Mouse (Mus musculus) skeletal muscle tissue, postnatal 0 days (tissue): Measurements from ENCODE around the gene Asmt. TPM values are rescaled to one million over a fixed set of nuclear protein-coding genes. Genes with fewer than 3 reads are reported as not detected.

Experiments used
- polyA plus RNA-seq: library from polyadenylated mRNA; unstranded; fragments of >200 nt; fragmentation: Nextera tagmentation; extraction: Ambion mirVana; gene quantifications from 2 replicates; pipeline ENCODE4 v1.2.1, GENCODE M21; 2015

Gene Asmt
- not detected in 2 replicates for polyA plus RNA-seq

DNA sequence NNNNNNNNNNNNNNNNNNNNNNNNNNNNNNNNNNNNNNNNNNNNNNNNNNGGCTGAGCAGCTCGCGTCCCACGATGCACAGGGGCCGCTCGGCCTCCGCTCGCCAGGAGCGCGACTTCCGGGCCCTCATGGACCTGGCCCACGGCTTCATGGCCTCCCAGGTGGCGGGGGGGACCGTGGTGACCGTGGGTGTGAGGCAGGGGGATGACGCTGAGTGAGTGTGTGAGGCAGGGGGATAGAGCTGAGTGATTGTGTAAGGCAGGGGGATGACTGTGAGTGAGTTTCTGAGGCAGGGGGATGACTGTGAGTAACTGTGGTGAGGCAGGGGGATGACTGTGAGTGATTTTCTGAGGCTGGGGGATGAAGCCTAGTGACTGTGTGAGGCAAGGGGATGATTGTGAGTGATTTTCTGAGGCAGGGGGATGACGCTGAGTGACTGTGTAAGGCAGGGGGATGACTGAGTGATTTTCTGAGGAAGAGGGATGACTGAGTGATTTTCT lies at the start of gene Asmt:
Gene Asmt, plus strand, starts transcription at position 51 of the 499 bp plus-strand sequence.

